ENCODE assay signal across 1 mouse cellular context in the genomic region with DNA sequence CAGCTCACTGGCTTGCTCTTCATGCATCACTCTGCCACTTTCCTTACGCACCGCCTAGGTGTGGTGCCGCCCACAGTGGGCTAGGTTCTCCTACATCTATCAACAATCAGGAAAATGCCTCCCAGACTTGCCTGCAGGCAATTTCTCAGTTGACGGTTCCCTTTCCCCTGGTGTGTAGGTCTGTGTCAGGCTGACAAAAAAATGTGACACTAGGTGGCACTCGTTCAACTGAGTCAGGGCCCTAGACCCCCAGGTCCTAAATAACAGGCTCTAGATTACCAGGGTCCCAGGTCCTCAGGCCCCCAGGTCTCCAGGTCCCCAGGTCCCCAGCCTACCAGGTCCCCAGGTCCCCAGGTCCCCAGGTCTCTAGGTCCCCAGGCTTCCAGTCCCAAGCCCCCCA.
TF ChIP-seq lines count a peak whose summit lies in the region.

No protein-coding gene starts in this region.

TF ChIP-seq in MEL, 35 proteins besides CTCF, POLR2A, EP300 and RAD21:
- TF ChIP-seq MAX (IDR thresholded peaks at IDR 0.05; ENCODE audit: low read length) (no peak), SMC3 (IDR thresholded peaks at IDR 0.05; ENCODE audit: low read depth, low read length) (peak; percentile 54), MYC (IDR thresholded peaks at IDR 0.05; ENCODE audit: low read depth, low read length) (no peak)
